Mouse (Mus musculus): ENCODE results near the gene Gm5617.
"Not testable (repeated sequence)": the region's sequence is repeated elsewhere in the genome, so short reads cannot be mapped to it uniquely, and the experiment has no call there.

Gene Gm5617

DNA sequence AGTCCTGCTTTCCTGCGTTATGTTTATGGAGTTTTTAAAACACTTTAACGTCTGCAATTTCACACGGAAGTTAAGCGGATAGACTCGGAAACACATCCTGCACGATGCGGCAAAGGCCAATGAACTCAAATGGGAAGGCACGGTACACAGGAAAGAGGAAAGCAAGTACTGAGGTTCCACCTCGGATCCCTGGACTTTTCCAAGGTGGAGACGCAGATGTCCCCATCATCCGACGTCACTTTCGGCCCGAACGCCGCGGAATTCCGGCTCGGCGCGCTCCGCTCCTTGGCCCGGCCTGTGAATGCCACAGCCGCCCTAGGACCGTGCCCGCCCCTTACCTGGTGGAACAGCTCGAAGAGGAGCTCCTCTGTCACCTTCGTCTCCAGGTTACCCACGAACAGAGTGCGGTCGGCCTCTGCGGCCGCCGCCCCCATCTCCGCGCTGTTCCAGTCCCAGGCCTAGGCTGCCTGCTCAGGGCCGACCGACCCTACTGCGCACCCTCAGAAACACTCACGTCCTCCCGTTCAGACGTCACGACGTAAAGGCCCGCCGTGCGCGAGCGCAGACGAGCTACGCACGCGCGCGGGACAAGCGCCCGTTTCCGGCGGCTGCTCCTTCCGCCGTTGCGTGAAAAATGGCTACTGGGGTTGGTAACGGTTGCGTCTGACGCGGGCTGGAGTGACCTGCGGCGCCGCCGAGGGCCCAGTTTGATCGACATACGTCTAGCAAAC lies at the start of gene Gm5617, which contains the start of gene Rbm7:
Gene Gm5617 (plus strand): TSS at position 626 of the 731 bp plus-strand sequence.
Gene Rbm7 (minus strand): TSS at position 483 of the 731 bp plus-strand sequence.
- peak; percentile 96 for DNase-seq

DNA sequence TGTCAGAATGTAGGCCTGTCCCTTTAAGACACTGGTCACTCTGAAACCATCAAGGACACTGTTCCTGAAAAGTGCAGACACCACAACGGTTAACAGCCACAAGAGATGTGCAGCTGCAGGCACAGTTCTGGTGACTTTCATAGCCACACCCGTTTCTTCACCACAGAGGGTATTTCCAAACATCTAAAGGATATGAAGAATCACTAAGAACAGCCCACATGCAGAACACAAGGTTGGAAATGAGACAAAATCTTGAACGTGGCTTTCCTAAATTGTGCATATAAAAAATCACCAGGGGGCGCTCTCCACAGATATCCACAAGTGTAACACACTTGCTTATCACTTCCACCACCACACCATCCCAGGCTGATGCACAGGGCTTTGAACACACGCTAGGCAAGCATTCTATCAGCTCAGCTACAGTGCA lies 47.4 kb upstream of the Gm5617 start:
- DNase-seq = no peak

GRCm38 (mm10) chr9:48450066-48450465 lies 45.2 kb upstream of the Gm5617 start:
- no peak for DNase-seq

GRCm38 (mm10) chr9:48455961-48456360 lies 39.3 kb upstream of the Gm5617 start:
- no peak for DNase-seq

GRCm38 (mm10) chr9:48458879-48459278 lies 36.4 kb upstream of the Gm5617 start:
- DNase-seq = no peak

- no peak for DNase-seq
Measured at GRCm38 (mm10) chr9:48459391-48459790, 35.9 kb upstream of the Gm5617 start.

DNA sequence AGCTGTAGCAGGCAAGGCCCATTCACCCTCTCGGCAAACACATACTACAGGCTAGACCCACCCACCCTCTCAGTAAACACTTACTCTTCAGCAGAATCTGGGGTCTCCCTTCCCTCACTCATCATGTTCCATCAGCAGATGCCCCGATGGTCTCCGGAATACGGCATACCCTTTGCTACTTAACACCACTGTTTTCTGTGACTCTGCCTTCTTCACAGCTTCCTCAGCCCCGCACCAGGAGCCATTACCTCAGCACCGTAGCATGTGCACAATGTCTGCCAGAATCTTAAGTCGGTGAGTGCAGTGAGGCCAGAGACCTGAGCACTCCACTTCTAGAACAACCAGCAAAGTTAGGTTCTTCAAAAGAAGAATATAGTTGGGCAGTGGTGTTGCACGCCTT lies 34.5 kb upstream of the Gm5617 start:
- no peak for DNase-seq

DNA sequence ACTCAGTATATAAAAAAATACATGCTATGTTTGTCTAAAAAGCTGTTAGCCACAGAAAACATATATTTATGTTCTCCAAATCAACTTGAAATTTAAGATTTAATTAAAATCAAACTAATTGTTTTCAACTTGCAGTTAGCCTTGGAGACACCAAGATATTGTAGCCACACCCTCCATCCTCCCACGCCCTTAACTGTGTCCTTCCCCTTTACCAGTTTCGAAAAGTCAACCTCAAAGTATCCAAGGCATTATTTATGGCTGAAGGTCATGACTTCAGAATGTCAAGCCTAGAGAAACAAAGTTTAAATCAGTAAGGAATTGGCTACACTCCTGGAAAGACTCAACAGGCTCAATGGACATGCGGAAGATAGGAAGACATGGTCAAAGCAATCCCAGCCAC lies 33.7 kb upstream of the Gm5617 start:
- DNase-seq = no peak

- no peak for DNase-seq
Measured at GRCm38 (mm10) chr9:48465671-48466070, 29.6 kb upstream of the Gm5617 start.

- no peak for DNase-seq
Measured at GRCm38 (mm10) chr9:48466804-48467203, 28.4 kb upstream of the Gm5617 start.

GRCm38 (mm10) chr9:48467471-48467870 lies 27.8 kb upstream of the Gm5617 start:
- not testable (repeated sequence) for DNase-seq

- peak; percentile 14 for DNase-seq
Measured at GRCm38 (mm10) chr9:48472441-48473025, 22.7 kb upstream of the Gm5617 start.

GRCm38 (mm10) chr9:48473131-48473530 lies 22.1 kb upstream of the Gm5617 start:
- no peak for DNase-seq

GRCm38 (mm10) chr9:48474367-48474766 lies 20.9 kb upstream of the Gm5617 start:
- no peak for DNase-seq

GRCm38 (mm10) chr9:48476236-48477165 lies 18.7 kb upstream of the Gm5617 start:
- no peak for DNase-seq

GRCm38 (mm10) chr9:48478808-48479207 lies 16.4 kb upstream of the Gm5617 start:
- DNase-seq = no peak

DNA sequence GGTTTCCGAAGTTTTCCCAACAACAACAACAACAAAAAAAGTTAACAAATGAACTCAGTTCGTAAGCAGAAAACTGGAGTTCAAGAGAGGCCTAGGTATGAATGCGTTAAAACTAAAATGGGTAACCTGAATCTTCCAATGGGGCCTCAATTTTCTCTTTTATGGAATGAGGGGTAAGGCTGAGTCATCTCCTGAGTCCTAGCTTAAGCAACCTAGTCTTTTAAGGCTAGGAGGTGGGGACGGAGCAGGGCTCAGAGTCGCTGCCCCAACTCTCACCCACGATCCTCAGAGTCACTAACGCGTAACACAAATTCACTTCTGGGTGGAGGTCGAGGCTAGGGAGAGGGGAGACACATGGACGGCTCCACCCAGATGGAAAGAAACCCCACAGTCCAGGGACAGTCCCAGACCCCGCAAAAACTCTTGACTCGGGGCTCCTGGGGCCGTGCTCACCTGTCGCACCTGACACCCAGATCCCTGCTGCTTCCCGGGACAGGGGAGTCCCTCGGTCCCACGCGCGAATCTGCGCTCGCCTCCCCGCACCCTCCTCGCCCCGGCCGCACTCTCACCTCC lies 15.3 kb upstream of the Gm5617 start:
- DNase-seq = no peak

DNA sequence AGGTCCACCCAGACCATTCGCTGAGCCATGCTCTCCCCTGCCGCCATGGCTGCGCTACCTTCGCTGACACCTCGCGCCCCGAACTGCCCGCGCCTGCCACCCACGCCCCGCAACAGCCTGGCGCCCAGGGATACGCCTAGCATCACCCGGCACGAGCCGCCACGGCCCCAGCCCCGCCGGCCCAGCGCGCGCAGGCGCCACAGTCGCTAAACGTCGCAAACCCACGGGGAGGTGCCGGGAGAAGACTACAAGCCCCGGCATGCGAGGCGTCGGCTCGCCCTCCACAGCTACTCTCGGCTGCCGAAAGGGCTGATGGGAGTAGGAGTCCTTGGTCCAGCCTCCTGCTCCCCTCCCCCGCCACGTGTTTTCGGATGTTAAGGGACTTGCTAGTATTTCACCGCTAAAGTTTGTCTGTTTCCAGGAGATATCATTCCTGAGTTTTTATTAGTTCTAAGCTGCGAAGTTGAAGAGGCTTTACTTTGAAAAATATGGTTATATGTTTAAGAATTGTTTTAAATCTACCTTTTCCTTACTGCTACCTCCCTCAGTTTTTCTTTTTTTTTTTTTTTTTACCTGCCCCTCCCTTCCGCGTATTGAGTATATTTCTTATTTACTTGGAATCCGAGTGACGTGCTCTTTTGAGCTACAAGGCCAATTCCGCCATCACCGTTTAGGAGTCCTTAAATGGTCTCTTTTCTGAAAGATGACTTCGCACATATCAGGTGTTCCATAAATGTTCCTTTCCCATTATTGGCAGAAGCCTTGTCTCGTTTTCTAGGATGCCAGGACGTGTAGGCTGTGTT lies 14.6 kb upstream of the Gm5617 start, which contains the start of gene Rexo2:
Gene Rexo2 (minus strand): TSS at position 213 of the 803 bp plus-strand sequence.
- peak; percentile 93 for DNase-seq

DNA sequence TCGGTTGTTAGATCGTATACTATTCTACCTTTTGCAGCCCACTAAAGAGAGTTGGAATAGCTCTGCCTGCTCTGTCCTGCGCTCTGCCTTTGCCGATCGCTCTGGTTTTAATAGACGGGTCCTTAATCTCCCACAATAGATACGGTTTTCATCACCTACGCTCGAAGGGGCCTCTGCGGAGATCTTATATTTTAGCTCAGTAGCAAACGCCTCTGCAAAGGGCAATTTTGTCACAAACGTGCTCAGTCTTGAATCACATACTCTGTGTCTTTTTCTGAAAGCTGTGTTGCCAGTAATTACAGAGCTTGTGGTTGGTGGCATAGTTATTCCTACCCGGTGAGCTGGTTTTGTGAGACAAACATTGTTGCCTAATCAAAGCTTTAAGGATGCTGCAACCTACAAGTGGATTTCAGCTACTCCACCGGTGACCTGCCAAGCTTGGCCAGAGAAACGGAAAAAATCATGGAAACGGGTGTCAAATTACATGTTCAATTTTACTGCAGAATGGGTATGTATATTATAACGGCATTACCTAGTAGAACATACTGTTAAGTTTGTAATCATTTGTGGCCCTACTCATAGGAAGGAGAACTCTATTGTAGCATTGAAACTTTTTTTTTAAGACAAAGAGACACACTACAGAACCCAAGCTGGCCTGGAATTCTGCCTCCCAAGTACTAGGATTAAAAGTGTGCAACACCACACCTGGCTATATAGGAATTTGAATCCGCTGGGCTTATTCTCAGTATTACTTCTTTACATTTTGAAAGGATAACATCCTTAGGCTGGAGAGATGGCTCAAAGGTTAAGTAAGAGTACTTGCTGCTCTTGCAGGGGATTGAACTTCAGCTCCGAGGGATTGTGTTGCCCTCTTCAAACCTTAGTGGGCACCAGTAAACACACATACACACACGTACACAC lies 13.8 kb upstream of the Gm5617 start:
- peak; percentile 8 for DNase-seq

DNA sequence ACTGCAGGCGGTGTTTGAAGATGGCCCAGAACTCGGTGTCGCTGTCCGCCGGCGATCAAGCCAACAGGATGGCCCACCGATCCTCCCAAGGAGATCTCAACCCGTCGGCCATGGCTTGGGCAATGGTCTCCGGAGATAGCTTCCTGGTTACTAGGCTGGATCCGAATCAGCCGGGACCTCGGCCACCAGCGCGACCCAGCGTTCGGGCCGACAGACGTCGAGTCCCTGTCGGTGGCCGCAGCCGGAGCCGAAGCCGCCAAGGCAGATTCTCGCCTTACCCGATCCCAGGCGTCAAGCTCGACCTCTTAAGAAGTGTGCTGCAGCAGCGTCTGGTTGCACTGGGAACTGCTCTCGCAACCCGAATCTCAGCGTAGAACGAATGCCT lies 298 bp downstream of the Gm5617 start:
- no peak for DNase-seq

DNA sequence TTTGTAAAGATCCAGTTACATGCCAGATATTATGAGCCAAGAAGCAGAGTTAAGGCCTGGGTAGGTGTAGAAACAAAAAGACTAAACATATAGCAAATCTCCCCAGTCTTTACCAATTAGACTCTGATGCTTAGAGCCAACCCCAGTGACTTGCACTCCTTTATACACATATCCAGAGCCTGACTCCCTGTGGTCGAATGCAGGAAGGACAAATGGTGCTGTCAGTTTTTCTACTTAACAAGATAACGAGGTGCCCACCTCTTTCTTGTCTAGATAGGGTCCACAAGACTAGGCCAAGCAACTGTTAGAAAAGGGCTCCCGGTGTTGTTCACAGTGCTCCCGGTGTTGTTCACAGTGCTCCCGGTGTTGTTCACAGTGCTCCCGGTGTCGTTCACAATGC lies 6.0 kb downstream of the Gm5617 start:
- DNase-seq = no peak
